Mouse (Mus musculus): ENCODE results near the gene Mrpl43.

- TF ChIP-seq POLR2A (IDR thresholded peaks at IDR 0.05; ENCODE audit: control insufficient read depth, low read depth, low read length) (no peak), CTCF (IDR thresholded peaks at IDR 0.05; ENCODE audit: control insufficient read depth, insufficient read depth, insufficient replicate concordance, low read depth, low read length) (peak; percentile 56; the same call in 1 of the 2 replicates)
Observed at GRCm38 (mm10) chr19:45036867-45037266, 30.6 kb upstream of the Mrpl43 start.
